Mouse (Mus musculus) hindbrain, embryonic 15.5 days (tissue): ENCODE results near the gene Map3k13. TPM values are rescaled to one million over a fixed set of nuclear protein-coding genes. Genes with fewer than 3 reads are reported as not detected.

Experiments used
- ATAC-seq: fragments of 200-750 bp; cut with Nextera tagmentation; 2 replicates; pipeline ENCODE4 v1.8.0; 2017; ENCODE audit warnings: low read depth, moderate number of reproducible peaks, moderate TSS enrichment; ENCODE audit not compliant: low FRiP score
- H3K27ac ChIP-seq: fragments of 300-500 bp; sonication (generic); replicated peaks from 2 replicates; pipeline ENCODE4 v1.5.1; 2015; ENCODE audit warnings: mild to moderate bottlenecking, inconsistent platforms
- H3K27me3 ChIP-seq: fragments of 300-500 bp; sonication (generic); 2 replicates; pipeline ENCODE4 v1.6.1; 2015; ENCODE audit warnings: control low read depth, inconsistent platforms
- H3K36me3 ChIP-seq: fragments of 300-500 bp; sonication (generic); 2 replicates; pipeline ENCODE4 v1.6.1; 2015; ENCODE audit warnings: control low read depth, inconsistent platforms
- H3K4me1 ChIP-seq: fragments of 300-500 bp; sonication (generic); replicated peaks from 2 replicates; pipeline ENCODE4 v1.6.1; 2015; ENCODE audit warnings: control low read depth, inconsistent platforms
- H3K4me2 ChIP-seq: fragments of 300-500 bp; sonication (generic); 2 replicates; pipeline ENCODE4 v1.6.1; 2015; ENCODE audit warnings: moderate library complexity, mild to moderate bottlenecking, inconsistent platforms
- H3K4me3 ChIP-seq: fragments of 300-500 bp; sonication (generic); 2 replicates; pipeline ENCODE4 v1.5.1; 2015; ENCODE audit warnings: mild to moderate bottlenecking, inconsistent platforms
- H3K9ac ChIP-seq: fragments of 300-500 bp; sonication (generic); 2 replicates; pipeline ENCODE4 v1.6.1; 2015; ENCODE audit warnings: inconsistent platforms
- H3K9me3 ChIP-seq: fragments of 300-500 bp; sonication (generic); 2 replicates; pipeline ENCODE4 v1.6.1; 2016; ENCODE audit warnings: control low read depth, inconsistent platforms
- WGBS: fragments of 180-500 bp; shearing (Covaris S2); methylation state at CpG from one replicate; pipeline ENCODE4 v1.1.7; 2015; 5-methylcytosine and 5-hydroxymethylcytosine counted together
- polyA plus RNA-seq: library from polyadenylated mRNA; unstranded; fragments of >200 nt; fragmentation: Nextera tagmentation; extraction: Ambion mirVana; gene quantifications from 2 replicates; pipeline ENCODE4 v1.2.1, GENCODE M21; 2015

Map3k13 gene
- polyA plus RNA-seq, 1 experiment from 2014 or later = 6.4 TPM

DNA sequence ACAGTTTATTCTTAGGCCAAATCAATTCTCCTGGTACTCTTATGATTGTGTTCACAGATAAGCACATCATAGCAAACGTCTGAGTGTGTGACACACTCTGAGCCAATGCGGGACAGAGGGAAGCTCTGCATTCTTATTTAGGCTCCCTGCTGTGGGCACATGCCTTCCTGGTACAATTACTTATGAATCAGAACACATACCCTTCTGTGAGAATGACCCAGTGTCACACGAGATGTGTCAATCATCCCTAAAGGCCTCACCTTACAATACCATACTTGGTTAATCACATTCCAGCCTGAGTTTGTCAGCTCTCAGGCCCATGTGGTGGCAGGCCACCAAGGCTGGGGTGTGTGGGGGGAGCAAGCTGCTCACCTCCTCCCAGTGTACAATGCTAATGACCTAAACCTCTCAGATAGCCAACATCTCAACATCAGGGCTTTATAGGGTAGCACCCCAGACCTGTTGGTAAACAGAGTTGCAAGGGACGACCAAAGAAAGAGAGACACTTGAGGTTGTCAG lies 63.0 kb downstream of the Map3k13 start:
- no peak overlapping the region for H3K9ac ChIP-seq
- H3K4me1 ChIP-seq = peaks cover 30% of the 10 kb centered on the region
- H3K36me3 ChIP-seq = no peaks in the 10 kb centered on the region
- H3K27me3 ChIP-seq = no peaks in the 10 kb centered on the region
- H3K4me2 ChIP-seq = no peak overlapping the region
- no peak overlapping the region for H3K4me3 ChIP-seq
- no peak overlapping the region for H3K27ac ChIP-seq
- no peak for ATAC-seq
- H3K9me3 ChIP-seq = no peaks in the 10 kb centered on the region
- WGBS = 27% methylated on average over 4 of the region's 4 CpGs

DNA sequence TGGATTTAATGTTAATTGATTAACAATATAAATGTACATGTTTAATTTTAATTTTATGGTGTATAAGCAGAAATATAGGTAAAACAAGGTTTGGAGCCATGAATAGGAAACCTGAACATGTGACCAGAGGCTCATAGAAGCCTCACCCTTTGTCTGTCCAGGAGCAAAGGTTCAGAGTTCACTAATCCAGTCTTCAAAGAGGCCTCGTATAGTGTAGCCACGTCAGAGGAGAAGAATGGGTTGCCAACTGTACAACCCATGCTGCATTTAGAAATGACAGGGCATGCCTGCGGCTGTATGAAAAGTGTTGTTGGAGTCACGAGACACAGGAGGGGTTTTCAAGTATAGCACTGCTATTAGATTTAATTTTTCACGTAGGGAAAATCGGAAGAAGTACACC lies 64.0 kb downstream of the Map3k13 start:
- Histone ChIP-seq H3K36me3 (no peaks in the 10 kb centered on the region), H3K9me3 (no peaks in the 10 kb centered on the region), H3K4me2 (no peak overlapping the region), H3K27me3 (no peaks in the 10 kb centered on the region), H3K4me1 (peaks cover 20% of the 10 kb centered on the region), H3K4me3 (no peak overlapping the region), H3K9ac (no peak overlapping the region), H3K27ac (no peak overlapping the region)
- no peak for ATAC-seq
- WGBS = 58% methylated on average over 6 of the region's 6 CpGs

DNA sequence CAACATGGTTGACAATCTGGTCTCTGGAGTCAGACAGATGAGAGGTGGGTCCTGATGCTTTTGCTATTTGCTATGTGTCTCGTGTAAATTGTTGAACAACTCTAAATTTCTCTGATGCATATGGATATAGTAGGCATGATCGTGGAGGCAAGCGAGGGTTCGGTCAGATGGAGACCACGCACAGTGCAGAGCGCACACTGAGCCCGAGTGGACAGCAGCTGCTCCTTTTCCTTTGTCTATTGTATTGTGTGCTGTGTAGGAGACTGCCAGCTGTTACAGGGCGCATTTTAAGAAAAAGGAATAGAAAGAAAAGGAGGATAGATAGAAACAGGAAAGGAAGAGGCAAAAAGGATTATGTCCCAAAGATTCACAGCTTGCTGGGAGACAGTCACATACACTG lies 64.7 kb downstream of the Map3k13 start:
- Histone ChIP-seq H3K36me3 (no peaks in the 10 kb centered on the region), H3K27ac (0 out of 2 replicates have a peak overlapping the region, but pooled peaks have one; percentile 20), H3K4me1 (peaks cover 13% of the 10 kb centered on the region; the same call in 1 of the 2 replicates), H3K9ac (no peak overlapping the region), H3K27me3 (no peaks in the 10 kb centered on the region), H3K4me3 (no peak overlapping the region), H3K9me3 (no peaks in the 10 kb centered on the region), H3K4me2 (no peak overlapping the region)
- ATAC-seq = 0 out of 2 replicates have a peak, but pooled peaks have one; percentile 59
- 25% methylated on average over 8 of the region's 8 CpGs for WGBS

- WGBS = 91% methylated on average over 3 of the region's 3 CpGs
- ATAC-seq = no peak
- no peak overlapping the region for H3K4me3 ChIP-seq
- no peaks in the 10 kb centered on the region for H3K27me3 ChIP-seq
- no peaks in the 10 kb centered on the region for H3K36me3 ChIP-seq
- no peak overlapping the region for H3K9ac ChIP-seq
- no peak overlapping the region for H3K4me2 ChIP-seq
- H3K4me1 ChIP-seq = peaks cover 25% of the 10 kb centered on the region
- H3K27ac ChIP-seq = no peak overlapping the region
- H3K9me3 ChIP-seq = no peaks in the 10 kb centered on the region
Observed at GRCm38 (mm10) chr16:21862448-21862847, 68.3 kb downstream of the Map3k13 start.

GRCm38 (mm10) chr16:21865250-21865982 lies 71.3 kb downstream of the Map3k13 start:
- Histone ChIP-seq H3K4me3 (no peak overlapping the region), H3K4me1 (peaks cover 31% of the 10 kb centered on the region), H3K9me3 (no peaks in the 10 kb centered on the region), H3K36me3 (no peaks in the 10 kb centered on the region), H3K27ac (peak overlapping the region; percentile 41), H3K4me2 (peak overlapping the region; percentile 17), H3K9ac (no peak overlapping the region), H3K27me3 (no peaks in the 10 kb centered on the region)
- WGBS = 25% methylated on average over 7 of the region's 7 CpGs
- ATAC-seq = peak; percentile 44; the same call in 1 of the 2 replicates

GRCm38 (mm10) chr16:21865983-21866575 lies 71.9 kb downstream of the Map3k13 start:
- H3K27me3 ChIP-seq = no peaks in the 10 kb centered on the region
- WGBS = 29% methylated on average over 11 of the region's 11 CpGs
- H3K36me3 ChIP-seq = no peaks in the 10 kb centered on the region
- peak overlapping the region; percentile 17 for H3K4me2 ChIP-seq
- peaks cover 31% of the 10 kb centered on the region for H3K4me1 ChIP-seq
- no peak overlapping the region for H3K9ac ChIP-seq
- H3K4me3 ChIP-seq = no peak overlapping the region
- ATAC-seq = peak; percentile 57; the same call in 1 of the 2 replicates
- H3K9me3 ChIP-seq = no peaks in the 10 kb centered on the region
- H3K27ac ChIP-seq = peak overlapping the region; percentile 41

GRCm38 (mm10) chr16:21867727-21868126 lies 73.6 kb downstream of the Map3k13 start:
- Histone ChIP-seq H3K9me3 (no peaks in the 10 kb centered on the region), H3K36me3 (no peaks in the 10 kb centered on the region), H3K4me1 (peaks cover 31% of the 10 kb centered on the region), H3K27ac (no peak overlapping the region), H3K9ac (no peak overlapping the region), H3K4me3 (no peak overlapping the region), H3K4me2 (no peak overlapping the region), H3K27me3 (no peaks in the 10 kb centered on the region)
- WGBS = 75% methylated on average over 3 of the region's 3 CpGs
- no peak for ATAC-seq

- Histone ChIP-seq H3K4me1 (peaks cover 31% of the 10 kb centered on the region), H3K9me3 (no peaks in the 10 kb centered on the region), H3K27ac (no peak overlapping the region), H3K27me3 (no peaks in the 10 kb centered on the region), H3K4me3 (no peak overlapping the region), H3K36me3 (no peaks in the 10 kb centered on the region), H3K4me2 (no peak overlapping the region), H3K9ac (no peak overlapping the region)
- peak; percentile 39; the same call in 1 of the 2 replicates for ATAC-seq
- WGBS = 25% methylated on average over 6 of the region's 6 CpGs
Observed at GRCm38 (mm10) chr16:21868651-21869050, 74.5 kb downstream of the Map3k13 start.

DNA sequence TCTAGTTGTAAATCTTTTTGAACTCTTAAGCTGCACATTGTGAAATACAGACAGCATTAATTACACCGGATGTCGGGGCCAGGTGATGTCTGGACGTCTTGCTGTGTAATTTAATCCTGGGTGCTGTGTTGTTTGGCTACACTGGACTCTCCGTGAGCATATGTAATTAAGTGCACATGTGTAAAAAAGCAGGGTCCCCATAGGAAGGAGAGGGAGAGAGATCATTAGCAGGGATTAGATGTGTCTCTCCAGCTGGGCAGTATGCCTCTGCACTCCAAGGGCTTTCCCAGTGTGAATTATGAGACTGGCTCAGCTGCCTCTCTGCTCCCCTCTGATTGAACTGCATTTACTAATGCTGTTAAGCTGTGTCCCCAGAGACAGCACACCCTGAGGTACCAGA lies 75.7 kb downstream of the Map3k13 start:
- WGBS = 10% methylated on average over 4 of the region's 4 CpGs
- no peak overlapping the region for H3K4me3 ChIP-seq
- H3K27ac ChIP-seq = peak overlapping the region; percentile 51; the same call in 1 of the 2 replicates
- peaks cover 31% of the 10 kb centered on the region for H3K4me1 ChIP-seq
- no peak overlapping the region for H3K9ac ChIP-seq
- no peaks in the 10 kb centered on the region for H3K27me3 ChIP-seq
- ATAC-seq = peak; percentile 57; the same call in 1 of the 2 replicates
- H3K4me2 ChIP-seq = no peak overlapping the region
- H3K9me3 ChIP-seq = no peaks in the 10 kb centered on the region
- no peaks in the 10 kb centered on the region for H3K36me3 ChIP-seq

GRCm38 (mm10) chr16:21877735-21878134 lies 83.6 kb downstream of the Map3k13 start:
- H3K27ac ChIP-seq = no peak overlapping the region
- no peaks in the 10 kb centered on the region for H3K9me3 ChIP-seq
- WGBS = 71% methylated on average over 3 of the region's 3 CpGs
- no peak overlapping the region for H3K9ac ChIP-seq
- no peaks in the 10 kb centered on the region for H3K36me3 ChIP-seq
- no peak for ATAC-seq
- H3K27me3 ChIP-seq = no peaks in the 10 kb centered on the region
- H3K4me1 ChIP-seq = peaks cover 26% of the 10 kb centered on the region
- no peak overlapping the region for H3K4me3 ChIP-seq
- no peak overlapping the region for H3K4me2 ChIP-seq

DNA sequence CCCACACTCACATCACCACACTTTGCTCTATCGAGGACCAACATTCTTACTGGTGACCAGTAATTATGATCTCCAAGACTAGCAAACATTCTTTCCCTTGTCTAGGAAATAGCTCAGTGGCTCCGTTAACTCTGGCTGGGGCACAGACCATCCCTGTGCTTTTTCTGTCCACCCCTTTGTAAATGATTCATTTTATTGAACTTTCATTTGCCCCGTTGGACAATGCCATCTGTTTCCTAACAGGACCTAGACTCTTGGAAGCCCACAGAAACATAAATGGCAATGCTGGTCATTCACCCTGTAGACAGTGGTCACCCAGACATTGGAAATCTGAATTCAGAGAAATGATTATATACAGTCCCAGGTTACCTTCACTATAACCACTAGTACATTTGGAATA lies 84.7 kb downstream of the Map3k13 start:
- H3K4me2 ChIP-seq = no peak overlapping the region
- H3K4me1 ChIP-seq = peaks cover 26% of the 10 kb centered on the region
- H3K27me3 ChIP-seq = no peaks in the 10 kb centered on the region
- no peak overlapping the region for H3K4me3 ChIP-seq
- no peaks in the 10 kb centered on the region for H3K36me3 ChIP-seq
- no peak overlapping the region for H3K27ac ChIP-seq
- ATAC-seq = no peak
- 82% methylated on average over 3 of the region's 3 CpGs for WGBS
- H3K9ac ChIP-seq = no peak overlapping the region
- H3K9me3 ChIP-seq = no peaks in the 10 kb centered on the region

DNA sequence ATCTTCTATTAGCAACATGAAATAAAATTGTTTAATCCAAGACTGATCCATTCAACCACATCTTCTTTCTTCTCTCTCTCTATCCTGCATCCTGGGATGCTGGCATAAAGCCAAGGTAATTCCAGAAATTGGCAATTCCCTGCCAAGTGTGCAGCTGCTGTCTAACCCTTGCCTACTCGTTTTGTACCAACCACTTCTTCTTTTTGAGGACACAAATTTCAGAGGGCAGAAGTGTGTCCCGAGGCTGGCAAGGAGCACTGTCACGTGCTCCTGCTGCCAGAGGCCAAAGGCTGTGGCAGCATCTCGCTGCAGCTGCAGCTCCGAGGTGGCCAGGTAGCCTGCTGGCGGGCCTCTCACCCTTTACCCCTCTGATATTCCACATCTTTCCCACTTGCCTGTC lies 87.0 kb downstream of the Map3k13 start:
- H3K36me3 ChIP-seq = no peaks in the 10 kb centered on the region
- peak; percentile 74 for ATAC-seq
- peak overlapping the region; percentile 77 for H3K27ac ChIP-seq
- no peaks in the 10 kb centered on the region for H3K9me3 ChIP-seq
- 20% methylated on average over 6 of the region's 6 CpGs for WGBS
- no peak overlapping the region for H3K4me3 ChIP-seq
- H3K4me1 ChIP-seq = peaks cover 26% of the 10 kb centered on the region
- no peak overlapping the region for H3K9ac ChIP-seq
- H3K4me2 ChIP-seq = peak overlapping the region; percentile 2; the same call in 1 of the 2 replicates
- no peaks in the 10 kb centered on the region for H3K27me3 ChIP-seq
